Mouse (Mus musculus) embryonic fibroblast, embryonic 13.5 days (primary cell): ENCODE data around the gene Map3k7cl. TPM values are rescaled to one million over a fixed set of nuclear protein-coding genes. Genes with fewer than 3 reads are reported as not detected.

Experiments used
- H3K27ac ChIP-seq: 2 replicates; pipeline ENCODE4 v1.5.1; 2012; ENCODE audit warnings: low read length, control low read depth, inconsistent platforms; ENCODE audit not compliant: insufficient read depth
- H3K4me1 ChIP-seq: 2 replicates; pipeline ENCODE4 v1.6.1; 2011; ENCODE audit warnings: low read length; ENCODE audit not compliant: control insufficient read depth, insufficient read depth
- H3K4me3 ChIP-seq: 2 replicates; pipeline ENCODE4 v1.5.1; 2011; ENCODE audit warnings: mild to moderate bottlenecking, control low read depth, low read length; ENCODE audit not compliant: insufficient read depth
- CTCF ChIP-seq: IDR thresholded peaks from 2 replicates; pipeline ENCODE4 v1.5.1; 2011; ENCODE audit warnings: mild to moderate bottlenecking, control low read depth, low read length, moderate library complexity, borderline replicate concordance; ENCODE audit not compliant: insufficient read depth
- POLR2A ChIP-seq: IDR thresholded peaks from 2 replicates; pipeline ENCODE4 v1.6.1; 2011; ENCODE audit warnings: low read depth, mild to moderate bottlenecking, control low read depth, low read length, moderate library complexity
- polyA plus RNA-seq: library from polyadenylated mRNA; stranded (reverse); fragments of >200 nt; gene quantifications from 2 replicates; pipeline ENCODE4 v1.2.4, GENCODE M21; 2011; ENCODE audit warnings: low read depth; ENCODE audit not compliant: missing spikeins, insufficient read length

The Map3k7cl gene
- polyA plus RNA-seq, 1 experiment, result 12.5 TPM

GRCm38 (mm10) chr16:87626696-87627095 lies 73.6 kb downstream of the Map3k7cl start:
- H3K27ac ChIP-seq, result no peak overlapping the region
- 0 out of 2 replicates have a peak, but pooled peaks cover 2% of the 10 kb centered on the region for H3K4me1 ChIP-seq
- H3K4me3 ChIP-seq, result no peak overlapping the region
- TF ChIP-seq CTCF (peak; percentile 24; the same call in 1 of the 2 replicates), POLR2A (no peak)

GRCm38 (mm10) chr16:87634709-87635108 lies 81.6 kb downstream of the Map3k7cl start:
- Histone ChIP-seq H3K27ac (no peak overlapping the region), H3K4me1 (0 out of 2 replicates have a peak, but pooled peaks cover 2% of the 10 kb centered on the region), H3K4me3 (no peak overlapping the region)
- TF ChIP-seq CTCF (no peak), POLR2A (no peak)

DNA sequence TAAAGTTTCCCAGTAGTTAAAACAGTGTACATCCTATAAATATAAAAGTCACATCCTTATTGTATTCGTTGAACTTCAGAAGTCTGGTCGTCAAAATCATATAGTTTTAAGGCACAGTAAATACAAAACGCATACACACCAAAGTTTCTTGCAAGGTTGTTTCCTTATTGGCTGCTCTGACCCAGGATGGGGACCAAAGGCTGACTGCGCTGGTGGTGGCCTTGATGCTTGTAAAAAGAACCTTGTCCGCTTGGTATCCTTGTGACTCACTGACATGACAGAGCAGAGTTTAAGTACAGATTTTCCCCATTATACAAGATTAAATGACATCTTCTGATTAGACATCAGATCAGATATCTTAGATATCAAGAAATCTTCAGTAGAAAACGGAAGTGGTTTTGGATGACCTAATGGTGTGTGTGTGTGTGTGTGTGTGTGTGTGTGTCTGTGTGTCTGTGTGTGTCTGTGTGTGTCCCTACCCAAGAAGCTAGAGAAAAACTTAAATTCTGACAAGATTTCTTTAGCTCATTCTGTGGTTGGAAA lies 82.2 kb downstream of the Map3k7cl start:
- 0 out of 2 replicates have a peak, but pooled peaks cover 2% of the 10 kb centered on the region for H3K4me1 ChIP-seq
- H3K27ac ChIP-seq, result peak overlapping the region; percentile 19
- no peak for TF ChIP-seq POLR2A
- no peak for TF ChIP-seq CTCF
- H3K4me3 ChIP-seq, result no peak overlapping the region

DNA sequence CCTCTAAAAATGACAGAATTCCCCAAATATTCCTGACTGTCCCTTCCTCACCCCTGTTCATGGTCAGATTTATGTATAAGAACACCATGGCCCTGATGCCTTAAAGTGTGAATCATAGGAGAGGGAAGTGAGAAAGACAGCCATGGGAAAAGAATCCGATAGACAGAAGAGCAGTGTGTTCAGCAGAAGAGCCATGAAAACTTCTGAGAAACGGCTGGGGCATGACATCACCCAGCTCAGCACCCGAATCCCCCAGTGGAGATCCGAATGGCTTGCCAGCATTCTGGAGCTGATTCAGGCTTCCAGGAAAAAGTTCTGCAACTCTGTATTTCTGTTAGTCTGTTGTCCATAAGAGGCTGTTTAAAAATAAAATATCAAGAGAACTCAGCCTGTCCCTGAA lies 82.7 kb downstream of the Map3k7cl start:
- Histone ChIP-seq H3K4me1 (0 out of 2 replicates have a peak, but pooled peaks cover 2% of the 10 kb centered on the region), H3K27ac (peak overlapping the region; percentile 66), H3K4me3 (no peak overlapping the region)
- TF ChIP-seq CTCF, result no peak
- TF ChIP-seq POLR2A, result no peak

GRCm38 (mm10) chr16:87638098-87638497 lies 85.0 kb downstream of the Map3k7cl start:
- no peak overlapping the region for H3K27ac ChIP-seq
- no peak for TF ChIP-seq POLR2A
- TF ChIP-seq CTCF, result no peak
- H3K4me3 ChIP-seq, result no peak overlapping the region
- H3K4me1 ChIP-seq, result 0 out of 2 replicates have a peak, but pooled peaks cover 2% of the 10 kb centered on the region

- Histone ChIP-seq H3K27ac (no peak overlapping the region), H3K4me3 (no peak overlapping the region), H3K4me1 (no peaks in the 10 kb centered on the region)
- no peak for TF ChIP-seq CTCF
Measured at GRCm38 (mm10) chr16:87642234-87642633, 89.1 kb downstream of the Map3k7cl start.

- H3K4me1 ChIP-seq, result no peaks in the 10 kb centered on the region
- no peak overlapping the region for H3K27ac ChIP-seq
- H3K4me3 ChIP-seq, result no peak overlapping the region
- TF ChIP-seq CTCF, result no peak
- no peak for TF ChIP-seq POLR2A
Measured at GRCm38 (mm10) chr16:87644111-87644770, 91.1 kb downstream of the Map3k7cl start.

Other genes with a start within 250 kb of the Map3k7cl start
- 15.6 and 17.8 TPM in 2 replicates for gene N6amt1, start 199.1 kb upstream of the Map3k7cl start, polyA plus RNA-seq
- gene Ltn1, start 120.7 kb upstream of the Map3k7cl start, polyA plus RNA-seq, result 34.4 and 39.4 TPM in 2 replicates
- gene Rwdd2b, start 112.8 kb upstream of the Map3k7cl start, polyA plus RNA-seq, result 7.9 and 9.2 TPM in 2 replicates
- gene Usp16, start 98.6 kb upstream of the Map3k7cl start, polyA plus RNA-seq, result 86.8 and 88.6 TPM in 2 replicates
- gene Cct8, start 57.5 kb upstream of the Map3k7cl start, polyA plus RNA-seq, result 356 and 432 TPM in 2 replicates
- gene Bach1, start 145.6 kb downstream of the Map3k7cl start, polyA plus RNA-seq, result 35.1 and 48.0 TPM in 2 replicates